Mouse (Mus musculus): ENCODE measurements around the gene Gm21256. TPM values are rescaled to one million over a fixed set of nuclear protein-coding genes. Genes with fewer than 3 reads are reported as not detected.

Gene Gm21256
- total RNA-seq (2023): not detected

DNA sequence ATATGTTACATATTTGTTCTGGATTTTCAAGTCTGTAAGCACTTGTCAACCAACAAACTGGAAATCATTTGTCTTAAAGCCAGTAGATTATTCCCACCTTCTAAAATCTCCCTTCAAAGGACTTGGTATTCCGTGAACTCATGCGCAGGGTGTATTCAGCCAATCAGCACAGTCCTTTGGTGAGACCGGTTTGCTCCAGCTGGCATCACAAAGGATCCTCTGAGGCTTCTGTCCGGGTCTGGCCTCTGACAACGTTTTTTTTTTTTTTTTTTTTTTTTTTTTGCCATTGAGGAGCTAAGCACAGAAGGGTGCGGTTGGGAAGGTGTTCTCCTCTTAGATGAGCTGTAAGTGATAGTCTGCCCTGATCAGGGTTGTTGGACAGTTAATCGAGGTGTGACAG is at the start of gene Gm21256:
TSS of gene Gm21256 (plus strand) at position 301 of the 400 bp plus-strand sequence.

Other genes with a start within 250 kb of the Gm21256 start
- gene Gm21170, start 240.1 kb downstream of the Gm21256 start, total RNA-seq (2023): not detected